Mouse (Mus musculus) hindbrain, embryonic 12.5 days (tissue): ENCODE data around the gene Tmem30b. TPM values are rescaled to one million over a fixed set of nuclear protein-coding genes. Genes with fewer than 3 reads are reported as not detected.
"Not testable (repeated sequence)": the region's sequence is repeated elsewhere in the genome, so short reads cannot be mapped to it uniquely, and the experiment has no call there.

ENCODE experiments used
- ATAC-seq: fragments of 200-750 bp; cut with Nextera tagmentation; 2 replicates; pipeline ENCODE4 v1.8.0; 2017; ENCODE audit warnings: moderate TSS enrichment; ENCODE audit not compliant: low FRiP score
- H3K27ac ChIP-seq: fragments of 300-500 bp; sonication (generic); 2 replicates; pipeline ENCODE4 v1.5.1; 2016; ENCODE audit warnings: mild to moderate bottlenecking
- H3K27me3 ChIP-seq: fragments of 300-500 bp; sonication (generic); 2 replicates; pipeline ENCODE4 v1.6.1; 2016; ENCODE audit warnings: mild to moderate bottlenecking
- H3K36me3 ChIP-seq: fragments of 300-500 bp; sonication (generic); 2 replicates; pipeline ENCODE4 v1.6.1; 2016; ENCODE audit warnings: mild to moderate bottlenecking
- H3K4me1 ChIP-seq: fragments of 300-500 bp; sonication (generic); 2 replicates; pipeline ENCODE4 v1.6.1; 2016
- H3K4me2 ChIP-seq: fragments of 300-500 bp; sonication (generic); replicated peaks from 2 replicates; pipeline ENCODE4 v1.6.1; 2016; ENCODE audit warnings: mild to moderate bottlenecking
- H3K4me3 ChIP-seq: fragments of 300-500 bp; sonication (generic); 2 replicates; pipeline ENCODE4 v1.5.1; 2016; ENCODE audit warnings: mild to moderate bottlenecking
- H3K9ac ChIP-seq: fragments of 300-500 bp; sonication (generic); 2 replicates; pipeline ENCODE4 v1.6.1; 2016; ENCODE audit warnings: mild to moderate bottlenecking, moderate library complexity
- H3K9me3 ChIP-seq: fragments of 300-500 bp; sonication (generic); replicated peaks from 2 replicates; pipeline ENCODE4 v1.6.1; 2016; ENCODE audit warnings: mild to moderate bottlenecking
- WGBS: fragments of 180-500 bp; shearing (Covaris S2); methylation state at CpG from one replicate; pipeline ENCODE4 v1.1.7; 2016; 5-methylcytosine and 5-hydroxymethylcytosine counted together
- polyA plus RNA-seq: library from polyadenylated mRNA; unstranded; fragments of >200 nt; fragmentation: Nextera tagmentation; extraction: Ambion mirVana; gene quantifications from 2 replicates; pipeline ENCODE4 v1.2.1, GENCODE M21; 2016

Tmem30b gene
- polyA plus RNA-seq, 1 experiment from 2014 or later, result 7.1 TPM

DNA sequence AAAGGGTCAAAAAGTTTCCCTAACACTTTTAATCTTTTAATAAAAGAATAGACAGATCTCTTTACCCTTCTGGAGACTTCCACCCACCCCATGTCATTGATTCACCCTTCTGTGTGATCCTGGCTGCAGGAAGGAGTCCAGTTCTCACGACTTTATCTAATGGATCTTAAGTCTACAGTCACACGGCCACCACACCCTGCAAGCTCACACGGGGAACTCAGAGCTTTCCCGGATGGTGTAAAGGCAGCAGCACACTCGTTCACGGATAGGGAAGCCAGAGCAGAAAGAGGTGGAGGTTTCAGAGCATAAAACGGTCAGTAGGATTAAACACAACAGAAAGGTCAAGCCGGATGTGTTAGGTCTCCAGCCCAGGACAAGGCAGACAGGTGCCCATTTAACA, 2.1 kb upstream of the Tmem30b start:
- peaks cover 75% of the 10 kb centered on the region for H3K27me3 ChIP-seq
- H3K9ac ChIP-seq, result no peak overlapping the region
- H3K9me3 ChIP-seq, result no peaks in the 10 kb centered on the region
- no peak overlapping the region for H3K27ac ChIP-seq
- no peak overlapping the region for H3K4me2 ChIP-seq
- 77% methylated on average over 8 of the region's 8 CpGs for WGBS
- H3K4me1 ChIP-seq, result peaks cover 14% of the 10 kb centered on the region
- no peak overlapping the region for H3K4me3 ChIP-seq
- ATAC-seq, result no peak
- no peaks in the 10 kb centered on the region for H3K36me3 ChIP-seq

GRCm38 (mm10) chr12:73547646-73548045, 1.5 kb upstream of the Tmem30b start:
- Histone ChIP-seq H3K36me3 (no peaks in the 10 kb centered on the region), H3K4me3 (no peak overlapping the region), H3K27me3 (peaks cover 76% of the 10 kb centered on the region), H3K9me3 (no peaks in the 10 kb centered on the region), H3K27ac (no peak overlapping the region), H3K4me2 (no peak overlapping the region), H3K4me1 (peaks cover 14% of the 10 kb centered on the region), H3K9ac (no peak overlapping the region)
- ATAC-seq, result no peak
- WGBS, result 33% methylated on average over 10 of the region's 10 CpGs

DNA sequence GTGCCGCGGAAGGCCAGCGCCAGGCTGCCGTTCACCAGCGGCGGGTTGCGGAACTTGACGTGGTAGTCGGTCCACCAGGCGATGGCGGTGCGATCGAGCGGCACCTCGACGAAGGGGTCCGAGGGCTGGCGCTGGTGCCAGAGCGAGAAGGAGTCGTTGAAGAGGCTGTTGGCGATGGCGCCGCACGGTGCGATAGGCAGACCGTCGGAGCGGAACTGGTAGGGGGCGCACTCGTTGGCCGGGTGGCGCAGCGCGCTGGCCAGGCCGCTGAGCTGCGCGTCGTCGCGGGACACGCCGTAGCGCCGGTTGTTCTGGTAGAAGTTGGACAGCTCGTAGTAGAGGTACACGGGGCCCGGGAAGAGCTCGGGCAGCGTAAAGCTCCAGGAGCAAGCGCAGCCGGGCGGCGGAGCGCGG, 513 bp downstream of the Tmem30b start:
- 1% methylated on average over 55 of the region's 55 CpGs for WGBS

GRCm38 (mm10) chr12:73544736-73545671, 1.2 kb downstream of the Tmem30b start:
- 0 out of 2 replicates have a peak, but pooled peaks have one; percentile 13 for ATAC-seq
- H3K27me3 ChIP-seq, result peaks cover 79% of the 10 kb centered on the region
- H3K4me1 ChIP-seq, result peaks cover 14% of the 10 kb centered on the region
- no peaks in the 10 kb centered on the region for H3K9me3 ChIP-seq
- peak overlapping the region; percentile 44 for H3K4me3 ChIP-seq
- H3K9ac ChIP-seq, result peak overlapping the region; percentile 49
- no peak overlapping the region for H3K27ac ChIP-seq
- 17% methylated on average over 48 of the region's 48 CpGs for WGBS
- peak overlapping the region; percentile 59 for H3K4me2 ChIP-seq
- no peaks in the 10 kb centered on the region for H3K36me3 ChIP-seq

More for the DNA sequence above, 513 bp downstream of the Tmem30b start:
- H3K4me2 ChIP-seq, result peak overlapping the region; percentile 59
- H3K36me3 ChIP-seq, result no peaks in the 10 kb centered on the region
- ATAC-seq, result peak; percentile 50; the same call in 1 of the 2 replicates
- H3K27me3 ChIP-seq, result peaks cover 83% of the 10 kb centered on the region
- peak overlapping the region; percentile 49 for H3K9ac ChIP-seq
- H3K27ac ChIP-seq, result no peak overlapping the region; the same call in 1 of the 2 replicates
- peak overlapping the region; percentile 44 for H3K4me3 ChIP-seq
- H3K4me1 ChIP-seq, result peaks cover 14% of the 10 kb centered on the region
- no peaks in the 10 kb centered on the region for H3K9me3 ChIP-seq

DNA sequence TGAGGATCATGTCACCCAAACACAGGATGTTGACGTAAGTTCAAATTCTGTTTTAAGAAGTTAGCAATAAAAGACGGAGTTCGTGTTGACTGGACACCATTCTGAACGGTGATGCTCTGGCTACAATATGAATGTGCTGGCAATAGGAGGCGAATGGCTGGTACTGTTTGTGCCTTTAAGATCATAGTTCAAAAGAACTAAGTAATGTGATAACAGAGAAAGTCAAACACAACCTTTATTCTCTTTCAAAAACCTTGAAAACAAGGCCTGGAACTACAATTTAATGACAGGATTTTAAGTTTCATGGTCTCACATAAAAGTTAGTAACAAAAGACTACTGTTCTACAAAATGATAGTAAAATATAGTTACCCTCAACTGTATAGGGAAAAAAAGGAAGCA, 3.0 kb downstream of the Tmem30b start:
- H3K9me3 ChIP-seq, result no peaks in the 10 kb centered on the region
- 72% methylated on average over 5 of the region's 5 CpGs for WGBS
- H3K27ac ChIP-seq, result no peak overlapping the region
- H3K4me3 ChIP-seq, result no peak overlapping the region
- no peak for ATAC-seq
- H3K4me2 ChIP-seq, result no peak overlapping the region
- H3K9ac ChIP-seq, result no peak overlapping the region
- H3K27me3 ChIP-seq, result peaks cover 64% of the 10 kb centered on the region
- H3K4me1 ChIP-seq, result peaks cover 14% of the 10 kb centered on the region
- H3K36me3 ChIP-seq, result no peaks in the 10 kb centered on the region

GRCm38 (mm10) chr12:73540402-73540801, 5.8 kb downstream of the Tmem30b start:
- no peak overlapping the region for H3K4me3 ChIP-seq
- H3K9ac ChIP-seq, result no peak overlapping the region
- H3K27me3 ChIP-seq, result peaks cover 39% of the 10 kb centered on the region
- 85% methylated on average over 2 of the region's 2 CpGs for WGBS
- no peak overlapping the region for H3K4me2 ChIP-seq
- H3K36me3 ChIP-seq, result no peaks in the 10 kb centered on the region
- no peak overlapping the region for H3K27ac ChIP-seq
- H3K4me1 ChIP-seq, result peaks cover 6% of the 10 kb centered on the region; the same call in 1 of the 2 replicates
- no peaks in the 10 kb centered on the region for H3K9me3 ChIP-seq
- no peak for ATAC-seq

DNA sequence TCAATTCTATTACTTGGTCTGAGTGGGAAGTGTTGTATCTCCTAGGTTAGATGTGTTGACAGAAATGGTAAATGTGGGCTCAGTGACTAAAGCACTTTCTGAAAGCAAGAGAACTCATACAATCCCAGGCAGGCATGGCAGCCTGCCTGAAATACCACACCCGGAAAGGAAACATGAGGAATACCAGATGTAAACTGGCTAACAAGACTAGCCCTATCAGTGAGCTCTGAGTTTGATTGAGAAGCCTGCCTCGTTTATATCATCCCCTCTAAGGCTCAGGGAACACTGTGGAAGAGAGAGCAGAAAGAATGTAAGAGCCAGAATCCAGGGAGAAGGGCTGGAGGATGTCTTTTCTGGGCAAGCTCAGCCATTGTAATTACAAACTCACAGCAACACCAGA, 7.0 kb downstream of the Tmem30b start:
- Histone ChIP-seq H3K27ac (no peak overlapping the region), H3K9me3 (no peaks in the 10 kb centered on the region), H3K27me3 (peaks cover 27% of the 10 kb centered on the region), H3K4me3 (no peak overlapping the region), H3K4me2 (no peak overlapping the region), H3K36me3 (no peaks in the 10 kb centered on the region), H3K9ac (no peak overlapping the region), H3K4me1 (0 out of 2 replicates have a peak, but pooled peaks cover 2% of the 10 kb centered on the region)
- WGBS, result 32% methylated on average over 2 of the region's 2 CpGs
- no peak for ATAC-seq

GRCm38 (mm10) chr12:73538139-73538508, 8.1 kb downstream of the Tmem30b start:
- peaks cover 20% of the 10 kb centered on the region for H3K27me3 ChIP-seq
- not testable (repeated sequence) for H3K4me1 ChIP-seq, H3K9me3 ChIP-seq, H3K27ac ChIP-seq, H3K9ac ChIP-seq, ATAC-seq, H3K36me3 ChIP-seq, H3K4me3 ChIP-seq
- H3K4me2 ChIP-seq, result peak overlapping the region; percentile 26
- 59% methylated on average over 3 of the region's 3 CpGs for WGBS

DNA sequence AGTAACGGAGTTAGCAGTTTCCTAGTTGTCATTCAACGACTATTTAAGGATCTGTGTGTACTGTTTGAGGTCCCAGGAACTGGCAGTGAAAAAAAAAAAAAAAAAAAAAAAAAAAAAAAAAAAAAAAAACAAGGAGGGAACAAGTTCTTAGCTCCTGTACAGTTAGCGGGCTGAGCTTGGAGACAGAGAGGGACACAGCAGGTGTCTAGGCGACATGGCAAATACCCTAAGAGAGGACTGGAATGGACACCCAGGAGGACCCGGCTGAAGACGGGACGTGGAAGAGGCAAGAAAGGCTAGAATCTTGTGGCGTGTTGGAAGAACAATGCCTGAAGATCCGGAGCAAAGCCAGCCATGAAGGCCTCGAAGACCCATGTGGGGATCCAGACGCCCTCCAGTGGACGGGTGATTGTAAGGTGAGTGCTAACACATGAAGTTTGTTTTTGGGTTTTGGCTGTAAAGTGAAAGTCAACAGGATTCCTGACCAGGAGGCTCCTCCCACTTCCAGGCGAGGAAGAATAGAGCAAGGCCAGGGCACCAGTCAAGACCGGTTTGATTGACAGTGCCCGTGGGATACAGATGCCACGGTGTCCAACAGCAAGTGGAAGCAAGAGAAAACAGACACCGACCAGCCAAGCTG, 8.6 kb downstream of the Tmem30b start:
- Histone ChIP-seq H3K9me3 (no peaks in the 10 kb centered on the region), H3K9ac (no peak overlapping the region), H3K4me2 (peak overlapping the region; percentile 26), H3K4me3 (no peak overlapping the region), H3K4me1 (0 out of 2 replicates have a peak, but pooled peaks cover 2% of the 10 kb centered on the region), H3K27me3 (peaks cover 15% of the 10 kb centered on the region), H3K36me3 (no peaks in the 10 kb centered on the region), H3K27ac (no peak overlapping the region)
- ATAC-seq, result no peak
- 27% methylated on average over 17 of the region's 17 CpGs for WGBS

- H3K27me3 ChIP-seq, result peaks cover 3% of the 10 kb centered on the region; the same call in 1 of the 2 replicates
Measured at GRCm38 (mm10) chr12:73534591-73534990, 11.6 kb downstream of the Tmem30b start.

GRCm38 (mm10) chr12:73531889-73532479, 14.2 kb downstream of the Tmem30b start:
- Histone ChIP-seq H3K9me3 (no peaks in the 10 kb centered on the region), H3K36me3 (no peaks in the 10 kb centered on the region), H3K4me2 (no peak overlapping the region), H3K27me3 (no peaks in the 10 kb centered on the region; the same call in 1 of the 2 replicates), H3K9ac (no peak overlapping the region), H3K27ac (no peak overlapping the region), H3K4me1 (0 out of 2 replicates have a peak, but pooled peaks cover 5% of the 10 kb centered on the region), H3K4me3 (no peak overlapping the region)
- no peak for ATAC-seq
- 69% methylated on average over 11 of the region's 11 CpGs for whole genome bisulfite sequencing

More at GRCm38 (mm10) chr12:73534591-73534990, 11.6 kb downstream of the Tmem30b start:
- no peak overlapping the region for H3K4me2 ChIP-seq
- no peaks in the 10 kb centered on the region for H3K9me3 ChIP-seq
- no peak for ATAC-seq
- no peaks in the 10 kb centered on the region for H3K36me3 ChIP-seq
- 0 out of 2 replicates have a peak, but pooled peaks cover 2% of the 10 kb centered on the region for H3K4me1 ChIP-seq
- WGBS, result 14% methylated on average over 9 of the region's 9 CpGs
- no peak overlapping the region for H3K9ac ChIP-seq
- H3K27ac ChIP-seq, result no peak overlapping the region
- no peak overlapping the region for H3K4me3 ChIP-seq

DNA sequence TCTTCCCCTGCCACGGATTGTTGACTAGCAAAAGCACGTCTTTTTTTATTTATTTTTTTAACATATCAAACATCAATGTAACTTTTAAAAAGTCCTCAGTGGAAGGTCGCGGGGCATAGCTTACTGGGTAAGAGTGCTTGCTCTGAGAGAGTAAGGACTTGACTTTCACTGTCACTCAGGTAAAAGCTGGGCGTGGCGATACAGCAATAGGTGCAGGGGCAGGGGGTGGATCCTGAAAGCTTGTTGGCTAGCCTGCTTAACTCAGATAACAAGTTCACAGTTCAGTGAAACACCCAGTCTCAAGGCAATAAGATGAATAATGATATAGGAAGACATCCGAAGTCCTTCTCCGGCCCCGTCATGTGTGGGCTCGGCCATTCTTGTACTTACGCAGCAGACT, 16.6 kb downstream of the Tmem30b start:
- H3K4me1 ChIP-seq, result 0 out of 2 replicates have a peak, but pooled peaks cover 5% of the 10 kb centered on the region
- ATAC-seq, result no peak
- H3K27me3 ChIP-seq, result no peaks in the 10 kb centered on the region; the same call in 1 of the 2 replicates
- H3K27ac ChIP-seq, result no peak overlapping the region
- H3K4me3 ChIP-seq, result no peak overlapping the region
- WGBS, result 75% methylated on average over 11 of the region's 11 CpGs
- H3K9me3 ChIP-seq, result no peaks in the 10 kb centered on the region
- no peak overlapping the region for H3K4me2 ChIP-seq
- no peak overlapping the region for H3K9ac ChIP-seq
- H3K36me3 ChIP-seq, result no peaks in the 10 kb centered on the region
